Mouse (Mus musculus) frontal cortex, postnatal 36 days (tissue): ENCODE data around the gene Nupr1l.
"Not testable (repeated sequence)": the region's sequence is repeated elsewhere in the genome, so short reads cannot be mapped to it uniquely, and the experiment has no call there.

Source experiments
- DNase-seq, 2 experiments: peaks; one replicate each; pipeline ENCODE4 v3.0.0; 2022; ENCODE audit warnings: low spot score in 2 of 2

Gene Nupr1l

GRCm38 (mm10) chr5:129915491-129915890 is 7.2 kb downstream of the Nupr1l start:
- not testable (repeated sequence) for DNase-seq

DNA sequence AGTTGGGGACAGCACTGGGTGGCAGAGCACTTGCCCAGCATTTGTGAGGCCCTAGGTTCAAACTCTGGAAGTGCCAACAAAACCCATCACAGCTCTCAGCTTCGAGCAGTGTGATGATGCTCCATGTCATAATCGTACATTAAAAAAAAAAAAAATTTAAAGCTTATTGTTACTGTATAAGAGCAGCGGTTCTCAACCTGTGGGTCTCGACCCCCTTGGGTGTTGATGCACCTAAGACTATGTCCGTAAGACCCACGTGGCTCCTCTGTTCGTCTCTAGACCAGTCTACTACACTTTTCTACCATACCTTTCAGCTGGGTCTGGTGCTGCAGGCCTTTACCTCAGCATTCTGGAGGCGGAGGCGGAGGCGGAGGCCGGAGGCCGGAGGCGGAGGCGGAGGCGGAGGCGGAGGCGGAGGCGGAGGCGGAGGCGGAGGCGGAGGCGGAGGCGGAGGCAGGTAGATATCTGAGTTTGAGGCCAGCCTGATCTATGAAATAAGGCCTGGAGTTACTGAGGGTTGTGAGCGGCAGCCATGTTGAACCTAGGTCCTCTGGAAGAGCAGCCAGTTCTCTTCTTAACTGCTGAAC is 9.8 kb downstream of the Nupr1l start:
- no peak for DNase-seq

DNA sequence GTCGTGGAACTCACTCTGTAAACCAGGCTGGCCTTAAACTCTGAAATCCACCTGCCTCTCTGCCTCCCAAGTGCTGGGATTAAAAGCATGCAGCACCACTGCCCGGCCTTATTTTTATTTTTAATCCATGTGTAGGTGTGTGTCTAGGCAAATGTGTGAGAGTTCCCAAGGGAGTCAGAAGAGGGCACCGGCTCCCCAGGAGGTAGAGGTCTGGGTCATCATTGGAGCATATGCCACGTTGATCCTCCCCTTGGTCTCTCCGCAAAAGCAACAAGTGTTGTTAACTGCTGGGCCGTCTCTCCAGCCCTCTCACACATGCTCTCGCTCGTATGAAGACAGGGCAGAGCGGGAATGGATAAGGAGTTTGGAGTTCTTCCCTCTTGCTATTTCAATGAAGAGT is 10.4 kb downstream of the Nupr1l start:
- no peak for DNase-seq

DNA sequence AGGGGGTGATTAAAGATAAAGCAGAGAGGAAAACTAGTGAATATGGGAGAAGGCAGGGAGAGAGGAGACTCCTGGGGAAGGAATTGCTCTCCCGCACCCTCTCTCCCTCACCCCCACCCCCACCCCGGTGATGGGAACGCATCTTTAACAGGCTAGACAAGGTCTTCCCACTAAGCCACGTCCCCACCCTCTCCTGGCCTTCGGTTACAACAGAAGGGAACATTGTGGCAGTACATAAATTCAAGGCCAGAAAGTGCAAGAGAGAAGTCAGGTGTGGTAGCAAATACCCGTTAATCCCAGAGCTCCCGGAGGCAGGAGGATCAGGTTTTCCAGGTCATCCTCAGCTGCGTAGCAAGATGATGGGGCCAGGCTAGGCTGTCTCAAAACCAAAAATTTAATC is 11.0 kb downstream of the Nupr1l start:
- no peak for DNase-seq

DNA sequence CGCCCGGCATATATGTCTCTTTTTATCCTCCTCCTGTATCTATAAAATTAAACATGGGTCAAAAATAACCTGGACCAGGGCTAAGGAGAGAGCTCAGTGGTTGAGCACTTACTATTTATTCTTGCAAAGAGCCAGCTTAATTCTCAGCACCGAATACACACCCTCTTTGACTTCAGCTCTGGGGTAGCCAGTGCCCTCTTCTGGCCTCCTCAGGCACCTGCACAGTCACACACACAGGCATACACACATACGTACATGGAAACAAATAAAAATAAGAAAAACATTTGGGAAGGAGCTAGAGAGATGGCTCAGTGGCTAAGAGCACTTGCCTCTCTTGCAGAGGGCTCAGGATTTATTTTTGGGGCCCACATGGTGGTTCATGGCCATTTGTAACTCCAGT is 13.6 kb downstream of the Nupr1l start:
- no peak for DNase-seq

DNA sequence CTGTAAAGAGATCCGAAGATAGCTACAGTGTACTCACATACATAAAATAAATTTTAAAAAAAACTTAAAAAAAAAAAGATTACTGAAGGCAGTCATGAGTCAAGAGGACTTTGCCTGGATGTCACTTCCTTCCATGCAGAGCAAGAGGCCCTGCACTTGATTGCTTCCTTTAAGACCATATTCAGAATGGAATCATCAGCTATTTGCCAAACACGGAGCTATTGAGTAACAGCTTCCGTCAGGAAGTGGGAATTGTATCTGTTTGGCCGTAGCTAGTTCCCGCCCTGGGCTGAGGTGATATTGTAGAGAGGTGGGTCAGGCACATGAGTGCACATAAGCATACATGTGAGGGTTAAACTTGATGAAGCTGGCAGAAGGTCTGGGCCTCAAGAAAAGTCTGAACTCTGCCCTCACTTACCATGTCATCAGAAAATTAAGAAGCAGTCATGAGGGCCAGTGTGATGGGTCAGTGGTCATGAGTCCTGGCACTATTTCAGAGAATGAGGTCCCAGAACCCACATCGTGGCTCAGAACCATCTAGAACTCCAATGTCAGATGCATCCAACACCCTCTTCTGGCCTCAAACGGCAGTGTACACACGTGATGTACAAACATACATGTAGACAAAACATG is 16.6 kb downstream of the Nupr1l start:
- no peak for DNase-seq

GRCm38 (mm10) chr5:129925933-129926332 is 17.6 kb downstream of the Nupr1l start:
- DNase-seq: no peak

DNA sequence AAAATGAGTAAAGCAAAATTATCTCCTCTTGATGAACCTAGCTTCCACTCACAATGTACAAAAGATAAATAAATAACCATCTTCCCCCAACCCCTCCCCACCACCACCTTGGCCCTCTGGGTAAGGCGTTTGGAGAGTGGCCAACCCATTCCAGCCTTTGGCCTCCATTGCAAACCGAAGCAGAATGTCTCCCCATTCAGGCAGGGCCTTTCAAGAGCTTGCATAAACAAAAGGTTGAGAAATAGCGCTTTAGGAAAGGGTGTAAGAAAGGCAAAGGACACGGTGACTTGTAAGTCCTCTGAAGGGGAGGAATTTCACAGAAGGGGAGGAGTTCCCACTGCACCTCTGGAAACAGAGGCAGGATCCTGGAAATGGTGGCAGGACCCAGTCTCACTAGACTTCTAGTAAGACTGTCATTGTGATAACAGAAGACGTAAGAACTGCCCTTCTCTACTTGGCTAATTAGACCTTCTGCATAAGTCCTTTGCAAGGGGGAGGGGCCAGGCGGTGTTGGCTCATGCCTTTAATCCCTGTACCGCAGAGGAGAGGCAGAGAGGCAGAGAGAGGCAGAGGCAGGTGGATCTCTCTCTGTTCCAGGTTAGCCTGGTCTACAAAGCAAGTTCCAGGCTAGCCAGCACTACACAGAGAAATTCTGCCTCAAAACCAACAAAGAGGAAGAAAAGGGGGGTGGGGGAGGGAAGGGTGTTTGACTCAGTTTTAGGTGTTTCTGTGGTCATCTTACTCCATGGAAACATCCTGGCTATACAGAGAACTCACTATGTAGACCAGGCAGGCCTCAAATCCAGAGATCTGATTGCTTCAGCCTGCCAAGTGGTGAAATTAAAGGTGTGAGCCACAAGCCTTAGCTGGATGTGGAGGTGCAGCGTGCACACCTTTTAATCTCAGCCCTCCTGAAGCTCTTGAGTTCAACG is 21.9 kb downstream of the Nupr1l start:
- DNase-seq: no peak

DNA sequence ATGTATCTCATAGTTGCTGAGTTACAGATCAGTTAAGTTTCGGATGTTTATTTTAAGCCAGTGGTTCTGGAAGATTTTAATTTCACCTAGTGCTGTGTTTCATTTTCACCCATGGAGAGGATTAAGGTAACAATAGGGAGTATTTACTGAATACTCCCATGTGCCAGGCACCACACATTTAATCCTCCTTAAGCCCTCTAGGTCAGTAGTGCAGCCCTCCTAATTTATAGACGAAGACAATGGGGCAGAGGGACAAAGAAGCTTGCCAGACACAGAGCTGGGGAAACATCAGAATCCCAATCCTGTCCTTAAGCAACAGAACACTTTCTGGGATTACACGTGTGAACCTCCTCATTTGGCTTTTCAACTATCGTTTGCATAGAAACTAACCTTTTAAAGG is 28.6 kb downstream of the Nupr1l start:
- no peak for DNase-seq

DNA sequence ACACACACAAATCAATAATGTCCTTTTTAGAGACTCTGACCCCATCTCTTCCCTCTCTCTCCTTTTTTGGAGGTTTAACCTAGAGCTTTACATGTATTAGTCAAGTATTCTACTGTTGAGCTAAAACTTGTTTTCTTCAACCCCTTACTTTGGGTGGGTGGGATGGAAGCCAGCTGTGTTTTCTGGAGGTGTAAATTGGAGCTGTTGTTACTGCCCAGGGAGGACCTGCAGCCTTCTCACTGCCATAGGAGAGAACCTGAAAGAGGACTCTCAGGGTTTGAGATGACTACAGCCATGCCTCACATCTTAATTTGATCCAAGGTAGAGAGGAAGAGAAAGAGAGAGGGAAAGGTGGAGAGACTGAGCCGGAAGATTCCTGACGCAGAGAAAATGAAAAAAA is 31.9 kb downstream of the Nupr1l start:
- DNase-seq: no peak

GRCm38 (mm10) chr5:129940736-129941494 is 32.6 kb downstream of the Nupr1l start:
- no peak for DNase-seq

DNA sequence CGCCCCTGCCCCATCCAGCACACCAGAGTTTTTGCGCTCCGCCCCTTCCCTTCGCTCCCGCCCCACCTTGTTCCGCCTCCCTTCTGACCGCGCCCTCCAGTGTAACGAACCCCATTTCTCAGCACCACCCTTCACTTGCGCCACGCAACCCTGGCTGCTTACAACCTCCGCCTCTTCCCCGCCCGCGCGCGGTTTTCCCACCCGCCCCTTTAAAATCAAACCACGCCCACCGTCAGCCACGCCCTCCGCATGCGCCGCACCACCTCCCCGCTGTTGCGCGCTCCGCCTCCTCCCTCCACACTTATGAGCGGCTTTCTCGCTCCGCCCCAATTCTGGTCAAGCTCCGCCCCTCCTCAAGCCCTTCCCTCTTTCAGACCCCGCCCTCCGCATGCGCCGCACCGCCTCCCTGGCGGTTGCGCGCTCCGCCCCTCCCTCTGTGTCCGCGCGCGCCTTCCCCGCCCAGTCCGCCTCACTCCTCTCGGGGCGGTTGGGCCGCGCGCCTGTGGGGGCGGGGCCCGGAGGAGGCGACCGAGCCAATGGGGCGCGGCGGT is 33.2 kb downstream of the Nupr1l start, which contains the start of gene Vkorc1l1:
Gene Vkorc1l1 (plus strand): TSS at position 476 of the 551 bp plus-strand sequence.
- DNase-seq: peak; percentile 96 to 97

DNA sequence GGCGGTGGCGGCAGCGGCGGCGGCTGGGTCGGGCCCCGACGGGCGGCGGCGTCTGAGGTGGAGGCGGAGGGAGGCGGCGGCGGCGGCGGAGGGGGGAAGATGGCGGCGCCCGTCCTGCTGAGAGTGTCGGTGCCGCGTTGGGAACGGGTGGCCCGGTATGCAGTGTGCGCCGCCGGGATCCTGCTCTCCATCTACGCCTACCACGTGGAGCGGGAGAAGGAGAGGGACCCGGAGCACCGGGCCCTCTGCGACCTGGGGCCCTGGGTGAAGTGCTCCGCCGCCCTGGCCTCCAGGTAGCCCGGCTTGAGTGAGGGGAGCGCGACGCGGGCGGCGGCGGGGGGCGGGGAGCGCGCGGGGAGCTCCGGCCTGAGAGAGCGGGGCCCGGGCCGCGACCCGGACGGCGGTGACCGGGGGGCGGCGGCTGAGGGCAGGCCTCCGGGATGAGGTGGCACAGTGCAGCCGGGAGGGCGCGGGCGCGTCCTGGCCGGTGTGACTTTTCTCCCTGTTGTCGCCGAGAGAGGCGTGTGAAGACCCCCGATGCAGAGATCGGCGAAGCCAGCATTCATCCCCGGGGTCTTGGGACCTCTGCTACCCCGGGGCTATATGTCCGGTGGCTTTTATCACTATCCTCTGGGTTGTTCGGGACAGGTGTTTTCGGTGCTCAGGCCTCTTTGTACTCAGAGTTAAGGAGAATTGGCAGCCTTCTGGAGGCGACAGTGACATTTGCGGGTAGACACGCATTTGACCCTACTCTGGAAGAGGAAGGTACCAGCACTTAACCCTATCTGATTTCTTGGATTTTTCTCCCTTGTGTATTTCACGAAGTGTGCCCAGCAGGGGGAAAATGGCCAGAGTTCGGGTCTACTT is 34.0 kb downstream of the Nupr1l start:
- DNase-seq: peak in 1 of 2 experiments; percentile 9

DNA sequence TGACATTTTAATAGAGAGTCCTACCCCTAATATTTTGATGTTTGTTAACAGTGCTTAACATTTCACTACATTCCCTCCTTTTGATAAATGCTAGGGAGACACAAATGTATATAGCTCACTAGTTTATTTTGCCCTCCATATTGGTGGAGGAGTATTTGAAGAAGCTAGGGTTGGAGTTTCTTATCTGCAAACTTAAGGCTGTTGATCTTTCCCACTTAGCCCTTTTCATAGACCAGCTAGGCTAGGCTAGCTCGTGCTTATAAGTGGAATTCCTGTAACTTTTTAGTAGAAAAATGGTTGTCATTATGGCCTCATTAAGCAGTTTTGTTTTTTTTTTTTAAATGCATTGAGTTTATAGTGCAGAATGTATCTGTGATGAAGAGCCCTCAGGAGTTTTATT is 35.1 kb downstream of the Nupr1l start:
- no peak for DNase-seq

GRCm38 (mm10) chr5:129947528-129948033 is 39.2 kb downstream of the Nupr1l start:
- DNase-seq: no peak

DNA sequence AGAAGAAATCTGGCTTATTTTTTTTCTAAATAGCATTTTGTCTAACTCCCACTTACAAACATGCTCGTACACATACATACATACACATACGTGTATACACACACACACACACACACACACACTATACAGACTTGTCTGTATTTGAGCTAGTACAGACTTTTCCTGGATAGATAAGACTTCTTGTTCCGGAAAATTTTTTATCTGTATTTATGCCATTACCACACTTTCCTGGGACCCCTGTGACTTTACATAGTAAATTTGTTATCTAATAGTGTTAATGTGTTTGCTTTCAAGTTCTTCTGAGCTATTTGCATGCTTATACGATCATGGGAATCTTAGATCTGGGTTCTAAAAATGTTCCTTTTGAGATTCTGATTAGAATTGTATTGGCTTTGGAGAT is 43.8 kb downstream of the Nupr1l start:
- DNase-seq: no peak

DNA sequence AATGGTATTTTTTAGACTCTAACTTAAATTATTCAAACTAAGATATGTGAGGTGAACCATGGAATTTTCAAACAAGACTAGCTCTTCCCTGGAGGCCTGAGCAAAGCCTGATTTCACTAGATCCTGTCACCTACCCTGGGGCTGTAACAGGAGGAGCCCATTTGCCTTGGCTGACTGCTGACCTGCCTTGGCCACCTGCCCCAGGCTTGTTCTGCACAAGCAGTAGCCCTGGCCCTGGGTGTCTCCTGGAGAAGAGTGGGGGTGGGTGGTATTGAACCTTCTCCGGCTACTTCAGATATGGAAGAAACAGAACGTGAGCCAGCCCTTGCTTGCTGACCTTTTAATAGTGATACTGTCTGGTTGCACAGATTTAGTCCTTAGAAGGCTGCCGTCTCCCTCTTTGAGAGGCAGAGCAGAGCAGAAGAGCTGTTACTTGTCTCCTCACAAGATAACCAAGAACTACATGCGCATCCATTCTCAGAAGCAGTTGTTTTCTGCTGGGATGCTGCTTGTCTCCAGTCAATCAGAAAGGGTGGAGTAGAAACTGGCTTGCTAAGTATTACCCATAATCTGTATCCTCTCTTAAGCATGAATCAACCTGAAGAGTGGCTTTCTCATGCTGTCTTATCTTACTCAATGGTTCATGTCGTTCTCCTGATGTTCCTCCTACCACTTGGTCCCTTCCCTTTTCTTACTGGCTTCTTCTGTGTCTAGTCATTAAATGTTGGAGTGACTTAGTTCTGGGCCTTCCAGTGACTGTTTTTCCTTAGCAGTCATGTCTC is 46.3 kb downstream of the Nupr1l start:
- no peak for DNase-seq

DNA sequence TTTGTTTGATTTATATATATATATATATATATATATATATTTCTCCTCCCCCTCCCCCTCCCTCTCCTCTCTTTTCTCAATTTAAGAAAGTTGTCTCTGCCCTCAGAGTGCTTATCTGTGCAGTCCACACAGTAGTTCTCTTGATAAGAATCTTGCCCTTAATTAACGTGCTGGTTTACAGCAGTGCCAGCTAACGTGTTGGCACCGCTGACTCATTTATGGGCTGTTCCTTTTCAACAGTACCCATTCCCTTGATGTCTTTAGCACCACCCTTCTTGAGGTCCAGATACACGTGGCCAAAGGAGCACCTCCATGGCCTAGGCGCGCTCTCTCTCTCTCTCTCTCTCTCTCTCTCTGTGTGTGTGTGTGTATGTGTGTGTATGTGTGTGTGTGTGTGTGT is 47.5 kb downstream of the Nupr1l start:
- DNase-seq: no peak

DNA sequence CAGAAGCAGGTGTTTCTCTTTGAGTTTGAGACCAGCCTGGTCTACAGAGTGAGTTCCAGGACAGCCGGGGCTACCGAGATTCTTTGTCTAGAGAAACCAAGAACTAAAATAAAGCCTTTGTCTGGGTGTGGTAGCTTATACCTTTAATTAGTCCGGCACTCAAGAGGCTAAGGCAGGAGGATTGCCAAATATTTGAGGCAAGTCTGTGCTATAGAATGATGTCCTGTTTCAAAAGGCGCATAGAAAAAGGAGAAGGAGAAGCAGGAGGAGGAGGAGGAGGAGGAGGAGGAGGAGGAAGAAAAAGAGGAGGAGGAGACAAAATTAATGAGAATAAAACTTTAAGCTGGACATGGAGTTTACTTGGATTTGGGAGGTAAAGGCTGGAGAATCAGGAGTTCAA is 54.9 kb downstream of the Nupr1l start:
- DNase-seq: no peak
